Mouse (Mus musculus): ENCODE measurements around the gene Sox18. TPM values are rescaled to one million over a fixed set of nuclear protein-coding genes. Genes with fewer than 3 reads are reported as not detected.
A peak's percentile ranks its signal among the peaks of the same experiment; 100 is the strongest.

Sox18 gene
- total RNA-seq (2014; rRNA removed): 10.8 and 14.7 TPM in 2 replicates
- polyA plus RNA-seq (2015; fragmentation: Nextera tagmentation; extraction: Ambion mirVana): 10.6 and 11.6 TPM in 2 replicates

GRCm38 (mm10) chr2:181671326-181671725 is at the start of gene Sox18:
Sox18 (minus strand) TSS chr2:181671640.
- Histone ChIP-seq H3K4me2 (ENCODE audit: low read depth, low read length) (peak within 1 kb of the TSS; percentile 62), H3K27me3 (ENCODE audit: insufficient read depth, low read length) (peaks cover 31% of the 10 kb centered on the region), H3K27ac (peak within 1 kb of the TSS; percentile 41; the same call in 1 of the 2 replicates), H3K9ac (replicated peaks; ENCODE audit: low read length) (peak within 1 kb of the TSS; percentile 44), H3K36me3 (ENCODE audit: insufficient read depth, low read length) (no peaks in the 10 kb centered on the region; the same call in 1 of the 2 replicates), H3K9me3 (ENCODE audit: low read length) (no peaks in the 10 kb centered on the region), H3K4me3 (ENCODE audit: low read length) (peak within 1 kb of the TSS; percentile 42), H3K4me1 (ENCODE audit: insufficient read depth, low read length) (peaks cover 24% of the 10 kb centered on the region)
- ATAC-seq (0 out of 2 replicates have a peak, but pooled peaks have one; percentile 21), DNase-seq (ENCODE audit: low spot score) (no peak)
- TF ChIP-seq CTCF (IDR thresholded peaks at IDR 0.05; ENCODE audit: low read depth): no peak
- WGBS: under 1% methylated on average over 43 of the region's 43 CpGs

- Histone ChIP-seq H3K27ac (no peak overlapping the region), H3K4me2 (ENCODE audit: low read depth, low read length) (no peak overlapping the region), H3K27me3 (ENCODE audit: insufficient read depth, low read length) (no peaks in the 10 kb centered on the region), H3K9ac (replicated peaks; ENCODE audit: low read length) (no peak overlapping the region), H3K36me3 (ENCODE audit: insufficient read depth, low read length) (0 out of 2 replicates have a peak, but pooled peaks cover 8% of the 10 kb centered on the region), H3K4me1 (ENCODE audit: insufficient read depth, low read length) (peaks cover 4% of the 10 kb centered on the region; the same call in 1 of the 2 replicates), H3K9me3 (ENCODE audit: low read length) (no peaks in the 10 kb centered on the region), H3K4me3 (ENCODE audit: low read length) (no peak overlapping the region)
- no peak for TF ChIP-seq CTCF (IDR thresholded peaks at IDR 0.05; ENCODE audit: low read depth)
- DNase-seq (ENCODE audit: low spot score) (no peak), ATAC-seq (no peak)
Observed at GRCm38 (mm10) chr2:181721200-181721599, 49.8 kb upstream of the Sox18 start.

GRCm38 (mm10) chr2:181720061-181720460 is 48.6 kb upstream of the Sox18 start:
- H3K36me3 ChIP-seq (ENCODE audit: insufficient read depth, low read length): 0 out of 2 replicates have a peak, but pooled peaks cover 4% of the 10 kb centered on the region
- no peak for DNase-seq (ENCODE audit: low spot score)

GRCm38 (mm10) chr2:181716991-181717390 is 45.6 kb upstream of the Sox18 start:
- 32% methylated on average over 3 of the region's 3 CpGs for WGBS
- Histone ChIP-seq H3K27me3 (ENCODE audit: insufficient read depth, low read length) (no peaks in the 10 kb centered on the region), H3K4me3 (ENCODE audit: low read length) (peak overlapping the region; percentile 46), H3K9me3 (ENCODE audit: low read length) (no peaks in the 10 kb centered on the region), H3K27ac (no peak overlapping the region), H3K9ac (replicated peaks; ENCODE audit: low read length) (no peak overlapping the region), H3K4me1 (ENCODE audit: insufficient read depth, low read length) (peaks cover 16% of the 10 kb centered on the region; the same call in 1 of the 2 replicates), H3K36me3 (ENCODE audit: insufficient read depth, low read length) (0 out of 2 replicates have a peak, but pooled peaks cover 3% of the 10 kb centered on the region), H3K4me2 (ENCODE audit: low read depth, low read length) (peak overlapping the region; percentile 63)
- ATAC-seq (no peak), DNase-seq (ENCODE audit: low spot score) (no peak)
- no peak for TF ChIP-seq CTCF (IDR thresholded peaks at IDR 0.05; ENCODE audit: low read depth)

More at GRCm38 (mm10) chr2:181720061-181720460, 48.6 kb upstream of the Sox18 start:
- Histone ChIP-seq H3K27ac (no peak overlapping the region), H3K4me1 (ENCODE audit: insufficient read depth, low read length) (peaks cover 12% of the 10 kb centered on the region; the same call in 1 of the 2 replicates), H3K9me3 (ENCODE audit: low read length) (no peaks in the 10 kb centered on the region), H3K4me3 (ENCODE audit: low read length) (no peak overlapping the region), H3K27me3 (ENCODE audit: insufficient read depth, low read length) (no peaks in the 10 kb centered on the region), H3K9ac (replicated peaks; ENCODE audit: low read length) (no peak overlapping the region), H3K4me2 (ENCODE audit: low read depth, low read length) (no peak overlapping the region)
- 20% methylated on average over 3 of the region's 3 CpGs for WGBS
- peak; percentile 23; the same call in 1 of the 2 replicates for TF ChIP-seq CTCF (IDR thresholded peaks at IDR 0.05; ENCODE audit: low read depth)
- ATAC-seq: no peak

- ATAC-seq (peak; percentile 27), DNase-seq (ENCODE audit: low spot score) (no peak)
- Histone ChIP-seq H3K27me3 (ENCODE audit: insufficient read depth, low read length) (no peaks in the 10 kb centered on the region), H3K9ac (replicated peaks; ENCODE audit: low read length) (peak overlapping the region; percentile 63), H3K4me1 (ENCODE audit: insufficient read depth, low read length) (peaks cover 16% of the 10 kb centered on the region; the same call in 1 of the 2 replicates), H3K4me3 (ENCODE audit: low read length) (peak overlapping the region; percentile 46), H3K4me2 (ENCODE audit: low read depth, low read length) (peak overlapping the region; percentile 63), H3K9me3 (ENCODE audit: low read length) (no peaks in the 10 kb centered on the region), H3K27ac (peak overlapping the region; percentile 88), H3K36me3 (ENCODE audit: insufficient read depth, low read length) (0 out of 2 replicates have a peak, but pooled peaks cover 3% of the 10 kb centered on the region)
- TF ChIP-seq CTCF (IDR thresholded peaks at IDR 0.05; ENCODE audit: low read depth): no peak
- 41% methylated on average over 3 of the region's 3 CpGs for WGBS
Observed at GRCm38 (mm10) chr2:181715382-181715781, 43.9 kb upstream of the Sox18 start.

GRCm38 (mm10) chr2:181714903-181715326 is 43.5 kb upstream of the Sox18 start, which contains the start of gene Oprl1:
Oprl1 (plus strand) TSS chr2:181715016.
- DNase-seq (ENCODE audit: low spot score): peak; percentile 83
- WGBS: 3% methylated on average over 7 of the region's 7 CpGs
- H3K4me1 ChIP-seq (ENCODE audit: insufficient read depth, low read length): peaks cover 16% of the 10 kb centered on the region; the same call in 1 of the 2 replicates

DNA sequence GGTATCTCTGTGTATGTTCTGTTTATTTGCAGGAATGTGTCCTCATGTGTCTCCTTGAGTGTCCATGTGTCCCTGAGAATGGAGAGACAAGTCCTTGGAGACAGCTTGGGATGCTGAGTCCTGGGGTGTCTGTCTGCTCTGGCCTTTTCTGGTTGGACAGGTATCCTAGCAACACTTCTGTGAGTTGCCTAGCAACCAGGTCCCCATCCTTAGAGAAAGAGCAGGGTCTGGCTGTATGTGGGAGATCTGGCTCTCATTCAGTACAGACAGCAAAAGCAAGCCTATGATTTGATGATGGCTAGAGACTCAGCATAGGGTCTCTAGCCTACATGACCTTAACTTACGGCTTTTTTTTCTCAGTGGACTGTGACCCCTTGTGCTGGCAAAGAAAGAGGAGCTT is 42.3 kb upstream of the Sox18 start:
- WGBS: 17% methylated on average over 1 of the region's 1 CpGs
- peak; percentile 76 for ATAC-seq
- Histone ChIP-seq H3K4me1 (ENCODE audit: insufficient read depth, low read length) (peaks cover 16% of the 10 kb centered on the region; the same call in 1 of the 2 replicates), H3K36me3 (ENCODE audit: insufficient read depth, low read length) (no peaks in the 10 kb centered on the region), H3K9me3 (ENCODE audit: low read length) (no peaks in the 10 kb centered on the region), H3K9ac (replicated peaks; ENCODE audit: low read length) (0 out of 2 replicates have a peak overlapping the region, but pooled peaks have one; percentile 7), H3K4me2 (ENCODE audit: low read depth, low read length) (peak overlapping the region; percentile 63), H3K27ac (peak overlapping the region; percentile 88), H3K27me3 (ENCODE audit: insufficient read depth, low read length) (no peaks in the 10 kb centered on the region), H3K4me3 (ENCODE audit: low read length) (no peak overlapping the region)
- TF ChIP-seq CTCF (IDR thresholded peaks at IDR 0.05; ENCODE audit: low read depth): no peak
- DNase-seq (ENCODE audit: low spot score): peak; percentile 82

More at GRCm38 (mm10) chr2:181714903-181715326, 43.5 kb upstream of the Sox18 start, which contains the start of gene Oprl1:
- no peak for TF ChIP-seq CTCF (IDR thresholded peaks at IDR 0.05; ENCODE audit: low read depth)
- peak within 1 kb of the TSS; percentile 88 for H3K27ac ChIP-seq
- H3K36me3 ChIP-seq (ENCODE audit: insufficient read depth, low read length): 0 out of 2 replicates have a peak, but pooled peaks cover 3% of the 10 kb centered on the region
- peak within 1 kb of the TSS; percentile 63 for H3K4me2 ChIP-seq (ENCODE audit: low read depth, low read length)
- peak within 1 kb of the TSS; percentile 46 for H3K4me3 ChIP-seq (ENCODE audit: low read length)
- H3K9ac ChIP-seq (replicated peaks; ENCODE audit: low read length): peak within 1 kb of the TSS; percentile 63
- ATAC-seq: peak; percentile 68
- no peaks in the 10 kb centered on the region for H3K9me3 ChIP-seq (ENCODE audit: low read length)
- H3K27me3 ChIP-seq (ENCODE audit: insufficient read depth, low read length): no peaks in the 10 kb centered on the region
